Mouse (Mus musculus): Measurements from ENCODE around the gene Ankrd33b. TPM values are rescaled to one million over a fixed set of nuclear protein-coding genes. Genes with fewer than 3 reads are reported as not detected.

The Ankrd33b gene
- polyA plus RNA-seq, 1 experiment from 2014 or later: 1.0 TPM

DNA sequence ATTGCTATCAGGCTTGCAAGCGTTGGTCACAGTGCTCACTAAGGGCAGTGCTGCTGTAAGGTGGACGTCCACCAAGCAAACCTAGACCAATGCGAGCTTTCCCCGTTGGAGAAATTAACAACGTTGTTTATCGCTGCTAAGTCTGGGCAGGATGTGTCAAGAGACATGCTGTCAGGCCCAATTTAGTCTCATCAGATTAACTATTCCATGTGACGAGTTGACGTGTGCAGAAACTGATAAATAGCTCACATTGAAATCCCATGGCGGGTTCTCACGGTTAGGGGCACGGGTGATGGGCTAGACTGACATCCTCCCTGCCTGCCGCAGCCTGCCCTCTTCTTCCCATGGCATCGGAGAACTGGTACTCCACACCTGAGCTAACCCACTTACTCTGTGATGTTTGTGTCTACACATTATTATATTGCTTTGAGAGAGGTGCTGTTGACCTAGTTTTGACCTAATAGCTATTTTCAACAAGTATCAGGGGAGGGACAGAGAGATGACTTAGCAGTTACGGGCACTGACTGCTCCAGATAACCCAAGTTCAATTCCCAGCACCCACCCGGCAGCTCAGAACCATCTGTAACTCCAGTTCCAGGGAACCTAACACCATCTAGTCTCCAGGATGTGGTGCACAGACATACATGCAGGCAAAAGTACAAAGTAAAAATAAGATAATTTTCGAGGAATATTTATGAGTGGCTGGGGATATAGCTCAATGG is 114.8 kb downstream of the Ankrd33b start:
- no peak overlapping the region for H3K4me3 ChIP-seq
- 91% methylated on average over 16 of the region's 16 CpGs for WGBS
- H3K27ac ChIP-seq: no peak overlapping the region
- no peak overlapping the region for H3K4me2 ChIP-seq (replicated peaks)
- H3K9me3 ChIP-seq: no peaks in the 10 kb centered on the region
- peaks cover 6% of the 10 kb centered on the region for H3K4me1 ChIP-seq
- no peaks in the 10 kb centered on the region for H3K36me3 ChIP-seq
- H3K27me3 ChIP-seq (replicated peaks): no peaks in the 10 kb centered on the region
- no peak for ATAC-seq (ENCODE audit: low FRiP score, low read depth)
- H3K9ac ChIP-seq: no peak overlapping the region

DNA sequence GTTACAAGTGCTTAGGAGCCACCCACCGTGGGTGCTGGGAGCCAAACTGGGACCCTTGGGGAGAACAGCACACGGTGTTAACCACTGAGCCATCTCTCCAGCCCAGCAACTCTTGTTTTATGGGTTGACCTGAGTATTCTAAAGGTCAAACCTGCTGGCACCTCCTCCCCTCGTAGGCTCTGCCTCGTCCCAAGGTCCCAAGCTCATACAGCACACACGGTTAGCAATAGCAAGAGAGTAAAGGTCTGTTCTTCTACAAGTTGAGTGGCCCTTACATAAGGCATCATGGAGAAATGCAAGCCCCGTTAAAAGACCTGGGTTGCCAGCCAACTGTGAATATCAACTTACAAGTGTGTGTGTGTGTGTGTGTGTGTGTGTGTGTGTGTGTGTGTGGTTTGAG is 116.3 kb downstream of the Ankrd33b start:
- whole genome bisulfite sequencing: 85% methylated on average over 6 of the region's 6 CpGs
- no peak for ATAC-seq (ENCODE audit: low FRiP score, low read depth)
- H3K27me3 ChIP-seq (replicated peaks): no peaks in the 10 kb centered on the region
- no peak overlapping the region for H3K4me3 ChIP-seq
- peaks cover under 1% of the 10 kb centered on the region for H3K4me1 ChIP-seq
- no peaks in the 10 kb centered on the region for H3K9me3 ChIP-seq
- no peak overlapping the region for H3K27ac ChIP-seq
- no peak overlapping the region for H3K4me2 ChIP-seq (replicated peaks)
- no peaks in the 10 kb centered on the region for H3K36me3 ChIP-seq
- H3K9ac ChIP-seq: no peak overlapping the region

DNA sequence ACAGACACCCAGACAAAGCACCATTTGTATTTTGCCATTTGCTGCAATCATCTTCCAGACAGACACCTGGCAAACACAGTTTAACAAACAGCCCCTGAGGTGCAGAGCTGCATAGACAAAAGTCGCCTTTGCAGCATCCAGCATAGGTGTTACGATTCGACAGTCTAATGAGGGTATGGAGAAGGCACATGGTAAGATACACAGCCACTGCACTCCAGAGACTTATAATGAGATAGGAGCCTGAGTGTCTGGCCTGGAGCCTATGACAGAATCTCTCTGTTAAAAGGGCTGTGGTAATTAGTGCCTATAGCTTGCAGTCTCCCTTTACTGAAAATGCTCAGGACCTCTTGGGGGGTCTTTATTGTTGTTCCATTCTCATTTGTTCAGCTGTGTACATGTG is 116.8 kb downstream of the Ankrd33b start:
- WGBS: 69% methylated on average over 3 of the region's 3 CpGs
- Histone ChIP-seq H3K27ac (no peak overlapping the region), H3K9me3 (no peaks in the 10 kb centered on the region), H3K36me3 (no peaks in the 10 kb centered on the region), H3K27me3 (replicated peaks) (no peaks in the 10 kb centered on the region), H3K4me3 (no peak overlapping the region), H3K4me1 (no peaks in the 10 kb centered on the region; the same call in none of the 2 replicates), H3K4me2 (replicated peaks) (no peak overlapping the region), H3K9ac (no peak overlapping the region)
- ATAC-seq (ENCODE audit: low FRiP score, low read depth): no peak

DNA sequence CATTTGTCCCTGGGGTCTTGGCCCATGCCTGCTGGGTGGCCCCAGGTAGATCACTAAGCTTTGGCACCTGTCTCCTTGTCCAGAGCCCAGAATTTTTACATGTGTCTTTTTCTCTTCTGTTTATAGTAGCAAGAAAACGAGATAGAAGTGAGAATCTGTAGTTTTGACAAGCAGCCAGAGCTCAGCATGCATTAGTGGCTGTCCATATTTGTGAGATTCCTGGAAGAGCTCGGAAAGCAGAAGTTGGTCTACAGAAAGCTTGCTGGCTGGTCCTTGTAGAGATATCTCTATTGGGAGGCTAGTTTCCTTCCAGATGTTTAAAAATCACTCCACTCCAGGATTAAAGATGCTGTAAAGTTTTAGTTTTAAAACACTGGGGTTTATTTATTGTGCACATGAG is 117.5 kb downstream of the Ankrd33b start:
- Histone ChIP-seq H3K9me3 (no peaks in the 10 kb centered on the region), H3K27ac (no peak overlapping the region), H3K4me1 (no peaks in the 10 kb centered on the region; the same call in none of the 2 replicates), H3K27me3 (replicated peaks) (no peaks in the 10 kb centered on the region), H3K36me3 (no peaks in the 10 kb centered on the region), H3K4me2 (replicated peaks) (no peak overlapping the region), H3K4me3 (no peak overlapping the region), H3K9ac (no peak overlapping the region)
- 75% methylated on average over 2 of the region's 2 CpGs for WGBS
- ATAC-seq (ENCODE audit: low FRiP score, low read depth): no peak

DNA sequence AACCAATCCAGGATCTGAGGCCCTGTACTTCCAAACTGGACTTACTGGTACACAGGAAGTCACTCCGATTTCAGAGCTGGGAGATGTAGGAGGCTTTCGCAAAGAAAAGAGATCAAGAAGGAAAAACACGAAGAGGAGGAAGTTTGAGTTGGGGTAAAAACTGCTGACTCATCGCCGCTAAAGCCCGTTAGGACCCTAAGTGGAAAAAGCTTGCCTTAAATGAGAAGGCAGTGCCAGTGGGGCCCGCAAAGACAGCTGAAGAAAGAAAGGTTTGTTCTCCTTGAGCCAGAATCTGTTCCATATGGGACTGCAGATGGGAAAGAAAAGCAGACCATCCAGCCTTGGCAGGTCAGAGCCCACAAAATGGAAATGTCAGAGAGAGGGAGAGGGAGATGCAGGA is 118.6 kb downstream of the Ankrd33b start:
- H3K4me3 ChIP-seq: no peak overlapping the region
- no peak for ATAC-seq (ENCODE audit: low FRiP score, low read depth)
- H3K27me3 ChIP-seq (replicated peaks): no peaks in the 10 kb centered on the region
- no peaks in the 10 kb centered on the region; the same call in none of the 2 replicates for H3K4me1 ChIP-seq
- 73% methylated on average over 7 of the region's 7 CpGs for WGBS
- no peaks in the 10 kb centered on the region for H3K9me3 ChIP-seq
- no peak overlapping the region for H3K27ac ChIP-seq
- H3K36me3 ChIP-seq: no peaks in the 10 kb centered on the region
- no peak overlapping the region for H3K9ac ChIP-seq
- no peak overlapping the region for H3K4me2 ChIP-seq (replicated peaks)

DNA sequence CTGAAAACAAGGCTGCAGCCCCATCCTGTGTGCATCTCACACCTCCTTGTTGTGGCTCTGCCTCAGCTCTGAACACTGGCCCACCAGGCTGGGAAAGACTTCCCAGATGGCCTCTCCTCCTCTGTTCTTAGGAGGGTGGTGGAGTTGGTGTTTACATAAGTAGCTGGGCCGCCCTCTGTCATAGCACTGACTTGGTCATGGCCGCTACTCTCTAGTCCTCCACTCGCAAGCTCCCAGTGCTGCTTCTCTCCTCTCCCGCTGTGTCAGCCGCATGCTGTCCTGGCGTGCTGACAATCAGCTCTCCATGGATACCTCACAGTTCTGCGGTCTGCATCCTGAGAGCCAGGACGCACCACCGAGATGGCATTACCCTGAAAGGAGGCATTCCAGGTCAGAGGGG is 120.5 kb downstream of the Ankrd33b start:
- no peak overlapping the region for H3K4me2 ChIP-seq (replicated peaks)
- no peaks in the 10 kb centered on the region; the same call in none of the 2 replicates for H3K4me1 ChIP-seq
- ATAC-seq (ENCODE audit: low FRiP score, low read depth): no peak
- 70% methylated on average over 9 of the region's 9 CpGs for whole genome bisulfite sequencing
- H3K36me3 ChIP-seq: no peaks in the 10 kb centered on the region
- H3K4me3 ChIP-seq: no peak overlapping the region
- no peak overlapping the region for H3K9ac ChIP-seq
- H3K27me3 ChIP-seq (replicated peaks): no peaks in the 10 kb centered on the region
- H3K27ac ChIP-seq: no peak overlapping the region
- no peaks in the 10 kb centered on the region for H3K9me3 ChIP-seq

DNA sequence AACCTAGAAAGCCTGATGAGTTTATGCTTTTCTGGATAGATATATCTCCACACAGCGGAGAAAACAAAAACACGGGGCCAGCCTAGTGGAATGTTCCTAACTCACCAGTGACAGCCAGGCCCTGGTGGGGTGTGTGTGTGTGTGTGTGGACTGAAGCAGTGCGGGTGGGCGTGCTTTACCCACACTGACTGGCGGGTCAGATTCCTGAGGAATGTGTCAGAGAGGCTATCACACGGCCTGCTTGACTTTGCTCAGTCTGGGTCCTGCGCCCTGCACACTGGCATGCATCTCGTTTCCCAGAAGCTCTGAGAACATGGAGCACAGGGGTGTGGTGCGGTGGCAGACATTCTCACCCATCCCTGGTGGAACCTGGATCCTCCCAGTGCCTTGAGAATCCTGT is 121.6 kb downstream of the Ankrd33b start:
- H3K27ac ChIP-seq: no peak overlapping the region
- H3K4me3 ChIP-seq: no peak overlapping the region
- no peak for ATAC-seq (ENCODE audit: low FRiP score, low read depth)
- H3K36me3 ChIP-seq: no peaks in the 10 kb centered on the region
- 77% methylated on average over 9 of the region's 9 CpGs for WGBS
- no peaks in the 10 kb centered on the region for H3K27me3 ChIP-seq (replicated peaks)
- no peak overlapping the region for H3K9ac ChIP-seq
- no peak overlapping the region for H3K4me2 ChIP-seq (replicated peaks)
- H3K9me3 ChIP-seq: 0 out of 2 replicates have a peak, but pooled peaks cover 6% of the 10 kb centered on the region
- no peaks in the 10 kb centered on the region; the same call in none of the 2 replicates for H3K4me1 ChIP-seq

DNA sequence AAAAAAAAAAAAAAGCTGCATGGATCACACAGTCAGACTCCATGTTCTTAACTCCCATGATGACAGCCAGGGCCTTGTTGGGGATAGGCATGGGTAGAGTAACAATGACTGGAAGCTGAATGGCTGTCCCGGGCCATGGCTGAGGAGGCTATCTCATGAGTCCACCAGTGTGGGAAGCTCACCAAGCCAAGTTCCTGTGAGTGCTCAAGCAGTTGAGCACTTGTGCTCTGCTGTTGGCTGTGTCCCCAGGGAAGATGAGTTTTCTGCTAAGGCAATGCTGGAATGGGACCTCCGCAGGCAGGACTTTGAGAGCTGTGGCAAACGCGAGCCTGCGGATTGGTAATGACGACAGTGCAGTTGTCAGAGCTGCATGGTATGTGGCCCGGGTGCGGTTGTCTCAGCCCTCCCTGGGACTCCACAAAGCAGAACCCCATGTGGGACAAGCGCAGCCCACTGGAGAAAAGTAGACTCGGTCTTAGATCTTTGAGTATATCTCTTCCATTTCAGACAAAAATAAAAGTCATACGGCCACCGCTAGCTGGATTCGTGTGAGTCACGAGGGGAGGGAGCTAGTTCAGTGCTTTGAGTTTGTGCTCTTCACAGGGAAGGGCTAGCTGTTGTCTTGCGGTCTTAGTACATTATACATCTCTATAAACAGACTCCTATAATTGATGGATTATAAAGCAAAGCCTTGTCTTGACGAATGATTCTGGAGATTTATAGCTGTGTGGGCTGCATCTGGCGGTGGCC is 122.7 kb downstream of the Ankrd33b start:
- WGBS: 90% methylated on average over 17 of the region's 17 CpGs
- no peak for ATAC-seq (ENCODE audit: low FRiP score, low read depth)
- no peak overlapping the region for H3K27ac ChIP-seq

DNA sequence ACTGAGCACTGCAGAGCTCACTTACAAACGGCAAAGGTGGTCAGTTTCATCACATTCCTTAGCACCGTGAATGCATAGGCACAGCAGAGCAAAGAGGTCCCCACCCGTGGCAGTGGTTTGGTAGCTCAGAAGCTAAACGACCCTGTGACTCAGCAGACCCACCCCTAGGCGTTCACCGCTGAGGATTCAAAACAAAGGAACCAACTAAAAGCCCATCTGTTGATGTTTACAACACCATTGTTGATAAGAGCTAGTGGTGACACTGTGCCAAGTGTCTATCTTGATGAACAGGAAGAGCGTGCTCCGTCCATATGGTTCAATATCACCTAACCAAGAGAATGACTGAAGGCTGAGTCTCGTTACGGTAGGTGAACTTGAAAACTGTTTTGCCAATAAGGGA is 124.3 kb downstream of the Ankrd33b start:
- Histone ChIP-seq H3K27me3 (replicated peaks) (no peaks in the 10 kb centered on the region), H3K4me2 (replicated peaks) (no peak overlapping the region), H3K4me3 (no peak overlapping the region), H3K9ac (no peak overlapping the region), H3K27ac (no peak overlapping the region), H3K36me3 (no peaks in the 10 kb centered on the region), H3K4me1 (no peaks in the 10 kb centered on the region), H3K9me3 (0 out of 2 replicates have a peak, but pooled peaks cover 6% of the 10 kb centered on the region)
- ATAC-seq (ENCODE audit: low FRiP score, low read depth): no peak
- 79% methylated on average over 10 of the region's 10 CpGs for WGBS

More for the DNA sequence above, 122.7 kb downstream of the Ankrd33b start:
- H3K9ac ChIP-seq: no peak overlapping the region
- no peak overlapping the region for H3K4me3 ChIP-seq
- H3K4me1 ChIP-seq: no peaks in the 10 kb centered on the region
- H3K27me3 ChIP-seq (replicated peaks): no peaks in the 10 kb centered on the region
- H3K36me3 ChIP-seq: no peaks in the 10 kb centered on the region
- no peak overlapping the region for H3K4me2 ChIP-seq (replicated peaks)
- 0 out of 2 replicates have a peak, but pooled peaks cover 6% of the 10 kb centered on the region for H3K9me3 ChIP-seq

Other genes with a start within 250 kb of the Ankrd33b start
- gene Dap, start 143.4 kb downstream of the Ankrd33b start, polyA plus RNA-seq (2016; fragmentation: Nextera tagmentation; extraction: Ambion mirVana): 44.0 and 44.5 TPM in 2 replicates
- gene Ropn1l, start 86.0 kb upstream of the Ankrd33b start, polyA plus RNA-seq (2016; fragmentation: Nextera tagmentation; extraction: Ambion mirVana): 1.6 and 2.5 TPM in 2 replicates
- 59.8 and 61.4 TPM in 2 replicates for gene March6, start 163.3 kb upstream of the Ankrd33b start, polyA plus RNA-seq (2016; fragmentation: Nextera tagmentation; extraction: Ambion mirVana)
- 2.1 and 3.0 TPM in 2 replicates for gene Cmbl, start 197.7 kb upstream of the Ankrd33b start, polyA plus RNA-seq (2016; fragmentation: Nextera tagmentation; extraction: Ambion mirVana)
- gene Cct5, start 234.1 kb upstream of the Ankrd33b start, polyA plus RNA-seq (2016; fragmentation: Nextera tagmentation; extraction: Ambion mirVana): 578 and 583 TPM in 2 replicates
- gene Fam173b, start 234.1 kb upstream of the Ankrd33b start, polyA plus RNA-seq (2016; fragmentation: Nextera tagmentation; extraction: Ambion mirVana): 10.9 and 12.3 TPM in 2 replicates

Measured in neural tube, embryonic 12.5 days (tissue).